Mouse (Mus musculus): ENCODE results near the gene Trmo. TPM values are rescaled to one million over a fixed set of nuclear protein-coding genes. Genes with fewer than 3 reads are reported as not detected.

Trmo gene
- polyA plus RNA-seq, 1 experiment, result 7.7 TPM

DNA sequence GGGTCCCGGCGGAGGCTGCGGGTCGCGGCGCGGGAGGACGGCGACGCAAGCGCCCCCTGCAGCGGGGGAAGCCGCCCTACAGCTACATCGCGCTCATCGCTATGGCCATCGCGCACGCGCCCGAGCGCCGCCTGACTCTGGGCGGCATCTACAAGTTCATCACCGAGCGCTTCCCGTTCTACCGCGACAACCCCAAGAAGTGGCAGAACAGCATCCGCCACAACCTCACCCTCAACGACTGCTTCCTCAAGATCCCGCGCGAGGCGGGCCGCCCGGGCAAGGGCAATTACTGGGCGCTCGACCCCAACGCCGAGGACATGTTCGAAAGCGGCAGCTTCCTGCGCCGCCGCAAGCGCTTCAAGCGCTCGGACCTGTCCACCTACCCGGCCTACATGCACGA lies 44.9 kb downstream of the Trmo start:
- H3K27me3 ChIP-seq (ENCODE audit: control insufficient read depth, insufficient read depth, low read length), result peaks cover 17% of the 10 kb centered on the region; the same call in 1 of the 2 replicates
- H3K4me3 ChIP-seq (replicated peaks; ENCODE audit: insufficient read depth, low read depth, low read length), result no peak overlapping the region
- H3K4me1 ChIP-seq (ENCODE audit: control insufficient read depth, insufficient read depth, low read length), result no peaks in the 10 kb centered on the region
- no peak overlapping the region for H3K27ac ChIP-seq (ENCODE audit: insufficient read depth, low read length)
- no peak for DNase-seq
- 1% methylated on average over 47 of the region's 51 CpGs for WGBS
- no peak for TF ChIP-seq CTCF (IDR thresholded peaks at IDR 0.05; ENCODE audit: borderline replicate concordance, insufficient read depth, low read depth, low read length)
- TF ChIP-seq POLR2A (IDR thresholded peaks at IDR 0.05; ENCODE audit: borderline replicate concordance, insufficient read depth, low read length), result no peak

GRCm38 (mm10) chr4:46343596-46344260 lies 45.5 kb downstream of the Trmo start, which contains the start of gene Foxe1:
Gene Foxe1 (plus strand): TSS chr4:46343609.
- 2% methylated on average over 70 of the region's 70 CpGs for WGBS
- no peak for TF ChIP-seq POLR2A (IDR thresholded peaks at IDR 0.05; ENCODE audit: borderline replicate concordance, insufficient read depth, low read length)
- TF ChIP-seq CTCF (IDR thresholded peaks at IDR 0.05; ENCODE audit: borderline replicate concordance, insufficient read depth, low read depth, low read length), result no peak
- no peak for DNase-seq
- H3K4me1 ChIP-seq (ENCODE audit: control insufficient read depth, insufficient read depth, low read length), result no peaks in the 10 kb centered on the region
- H3K4me3 ChIP-seq (replicated peaks; ENCODE audit: insufficient read depth, low read depth, low read length), result no peak within 1 kb of the TSS
- no peak within 1 kb of the TSS for H3K27ac ChIP-seq (ENCODE audit: insufficient read depth, low read length)
- H3K27me3 ChIP-seq (ENCODE audit: control insufficient read depth, insufficient read depth, low read length), result peaks cover 17% of the 10 kb centered on the region; the same call in 1 of the 2 replicates

DNA sequence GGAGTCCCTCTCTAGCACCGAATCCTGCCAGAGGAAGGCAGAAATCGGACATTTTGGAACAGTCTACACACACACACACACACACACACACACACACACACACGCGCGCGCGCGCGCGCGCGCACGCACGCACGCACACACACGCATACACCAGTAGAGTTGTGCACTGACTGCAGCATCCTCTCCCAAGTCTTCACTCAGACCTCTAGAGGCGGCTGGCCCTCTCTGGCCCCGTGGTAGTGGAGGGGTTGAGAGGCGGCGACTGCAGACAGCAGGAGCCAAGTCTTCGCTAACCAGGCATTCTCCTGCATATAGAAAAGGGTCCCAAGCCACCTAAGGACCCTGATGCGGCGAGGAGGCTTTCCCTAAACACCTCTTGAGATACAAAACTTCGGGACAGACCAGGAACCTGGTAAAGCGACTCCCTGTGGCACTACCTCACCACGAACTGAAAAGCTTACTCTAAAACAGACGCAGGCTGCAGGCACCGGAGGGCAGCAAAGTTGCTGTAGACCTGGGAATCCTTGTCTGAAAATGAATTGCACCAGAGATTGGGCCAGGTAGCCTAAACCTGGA lies 46.4 kb downstream of the Trmo start:
- no peak for TF ChIP-seq POLR2A (IDR thresholded peaks at IDR 0.05; ENCODE audit: borderline replicate concordance, insufficient read depth, low read length)
- peaks cover 18% of the 10 kb centered on the region; the same call in 1 of the 2 replicates for H3K27me3 ChIP-seq (ENCODE audit: control insufficient read depth, insufficient read depth, low read length)
- H3K4me3 ChIP-seq (replicated peaks; ENCODE audit: insufficient read depth, low read depth, low read length), result no peak overlapping the region
- WGBS, result 3% methylated on average over 28 of the region's 28 CpGs
- H3K27ac ChIP-seq (ENCODE audit: insufficient read depth, low read length), result no peak overlapping the region
- no peak for DNase-seq
- H3K4me1 ChIP-seq (ENCODE audit: control insufficient read depth, insufficient read depth, low read length), result no peaks in the 10 kb centered on the region

DNA sequence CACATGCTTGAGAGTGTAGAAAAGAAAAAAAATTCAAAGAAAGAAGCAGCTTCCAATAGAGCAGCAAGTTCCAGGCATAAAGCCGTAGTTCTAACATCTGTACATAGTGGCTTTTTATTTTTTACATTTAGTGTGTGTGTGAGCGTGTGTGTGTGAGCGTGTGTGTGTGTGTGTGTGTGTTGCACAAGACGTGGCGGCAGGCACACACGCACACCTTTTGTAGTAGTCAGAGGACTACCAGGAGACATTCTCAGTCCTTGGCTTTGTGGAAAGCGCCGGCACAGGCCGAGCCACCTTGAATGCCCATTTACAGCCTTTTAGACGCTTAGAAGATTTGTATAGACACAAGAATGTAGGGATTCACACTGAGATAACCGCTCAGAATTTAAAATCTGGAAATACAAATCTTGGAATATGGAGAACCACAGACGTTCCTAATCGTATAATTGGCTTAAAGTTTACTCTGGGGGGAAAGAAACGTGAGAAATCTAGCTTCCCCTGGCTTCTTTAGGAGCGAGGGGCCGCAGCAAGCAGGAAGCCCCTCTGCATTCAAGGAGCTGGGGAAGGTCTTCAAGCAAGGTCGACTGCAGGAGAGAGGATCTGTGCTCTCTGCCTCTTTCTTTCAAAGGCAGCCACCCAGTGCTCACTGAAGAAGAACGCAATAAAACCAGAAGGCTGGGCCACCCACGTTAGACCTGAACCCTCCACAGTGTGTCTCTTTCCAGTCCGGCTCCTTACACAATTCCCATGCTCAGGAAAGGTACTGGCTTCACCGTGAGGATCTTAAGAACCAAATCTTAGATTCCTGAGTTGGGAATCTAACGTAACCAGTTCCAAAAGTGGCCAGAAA lies 47.2 kb downstream of the Trmo start:
- H3K4me3 ChIP-seq (replicated peaks; ENCODE audit: insufficient read depth, low read depth, low read length), result no peak overlapping the region
- TF ChIP-seq POLR2A (IDR thresholded peaks at IDR 0.05; ENCODE audit: borderline replicate concordance, insufficient read depth, low read length), result no peak
- TF ChIP-seq CTCF (IDR thresholded peaks at IDR 0.05; ENCODE audit: borderline replicate concordance, insufficient read depth, low read depth, low read length), result no peak
- H3K27ac ChIP-seq (ENCODE audit: insufficient read depth, low read length), result no peak overlapping the region
- no peak for DNase-seq
- peaks cover 18% of the 10 kb centered on the region; the same call in 1 of the 2 replicates for H3K27me3 ChIP-seq (ENCODE audit: control insufficient read depth, insufficient read depth, low read length)
- no peaks in the 10 kb centered on the region for H3K4me1 ChIP-seq (ENCODE audit: control insufficient read depth, insufficient read depth, low read length)
- WGBS, result 23% methylated on average over 22 of the region's 22 CpGs

GRCm38 (mm10) chr4:46339584-46339983 lies 49.7 kb downstream of the Trmo start:
- TF ChIP-seq POLR2A (IDR thresholded peaks at IDR 0.05; ENCODE audit: borderline replicate concordance, insufficient read depth, low read length), result no peak
- TF ChIP-seq CTCF (IDR thresholded peaks at IDR 0.05; ENCODE audit: borderline replicate concordance, insufficient read depth, low read depth, low read length), result peak; percentile 19; the same call in 1 of the 2 replicates
- Histone ChIP-seq H3K4me1 (ENCODE audit: control insufficient read depth, insufficient read depth, low read length) (no peaks in the 10 kb centered on the region), H3K27ac (ENCODE audit: insufficient read depth, low read length) (no peak overlapping the region), H3K27me3 (ENCODE audit: control insufficient read depth, insufficient read depth, low read length) (peaks cover 11% of the 10 kb centered on the region; the same call in 1 of the 2 replicates), H3K4me3 (replicated peaks; ENCODE audit: insufficient read depth, low read depth, low read length) (no peak overlapping the region)
- 3% methylated on average over 26 of the region's 26 CpGs for WGBS
- DNase-seq, result peak; percentile 41 to 48

- DNase-seq, result no peak
- no peak overlapping the region for H3K27ac ChIP-seq (ENCODE audit: insufficient read depth, low read length)
- H3K27me3 ChIP-seq (ENCODE audit: control insufficient read depth, insufficient read depth, low read length), result peaks cover 8% of the 10 kb centered on the region; the same call in 1 of the 2 replicates
- H3K4me1 ChIP-seq (ENCODE audit: control insufficient read depth, insufficient read depth, low read length), result no peaks in the 10 kb centered on the region
- TF ChIP-seq POLR2A (IDR thresholded peaks at IDR 0.05; ENCODE audit: borderline replicate concordance, insufficient read depth, low read length) (no peak), CTCF (IDR thresholded peaks at IDR 0.05; ENCODE audit: borderline replicate concordance, insufficient read depth, low read depth, low read length) (no peak)
- WGBS, result 11% methylated on average over 10 of the region's 10 CpGs
- no peak overlapping the region for H3K4me3 ChIP-seq (replicated peaks; ENCODE audit: insufficient read depth, low read depth, low read length)
These were observed 50.2 kb downstream of the Trmo start for GRCm38 (mm10) chr4:46339026-46339425.

DNA sequence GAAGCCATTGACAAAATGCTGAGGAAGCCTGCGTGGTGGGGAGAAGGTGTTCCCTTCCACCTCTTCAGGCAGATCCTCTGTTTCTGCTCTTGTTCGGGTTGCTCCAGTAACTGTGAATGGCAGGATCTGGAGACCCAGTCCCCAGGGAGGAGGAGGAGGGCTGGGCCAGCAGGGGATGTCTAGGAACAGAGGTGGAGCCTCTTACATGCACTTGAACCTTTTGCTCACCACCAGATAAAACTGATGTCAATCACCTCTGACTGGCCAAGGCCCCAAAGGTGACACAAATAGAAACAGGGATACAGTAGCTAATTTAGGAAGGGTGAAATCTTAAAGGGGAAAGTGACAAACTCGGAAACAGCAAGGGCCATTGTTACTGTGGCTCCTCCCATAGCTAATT lies 51.2 kb downstream of the Trmo start:
- Histone ChIP-seq H3K4me1 (ENCODE audit: control insufficient read depth, insufficient read depth, low read length) (no peaks in the 10 kb centered on the region), H3K4me3 (replicated peaks; ENCODE audit: insufficient read depth, low read depth, low read length) (no peak overlapping the region), H3K27ac (ENCODE audit: insufficient read depth, low read length) (no peak overlapping the region), H3K27me3 (ENCODE audit: control insufficient read depth, insufficient read depth, low read length) (peaks cover 6% of the 10 kb centered on the region; the same call in 1 of the 2 replicates)
- TF ChIP-seq CTCF (IDR thresholded peaks at IDR 0.05; ENCODE audit: borderline replicate concordance, insufficient read depth, low read depth, low read length) (no peak), POLR2A (IDR thresholded peaks at IDR 0.05; ENCODE audit: borderline replicate concordance, insufficient read depth, low read length) (no peak)
- 35% methylated on average over 3 of the region's 3 CpGs for WGBS
- DNase-seq, result no peak
